In the genomic region with DNA sequence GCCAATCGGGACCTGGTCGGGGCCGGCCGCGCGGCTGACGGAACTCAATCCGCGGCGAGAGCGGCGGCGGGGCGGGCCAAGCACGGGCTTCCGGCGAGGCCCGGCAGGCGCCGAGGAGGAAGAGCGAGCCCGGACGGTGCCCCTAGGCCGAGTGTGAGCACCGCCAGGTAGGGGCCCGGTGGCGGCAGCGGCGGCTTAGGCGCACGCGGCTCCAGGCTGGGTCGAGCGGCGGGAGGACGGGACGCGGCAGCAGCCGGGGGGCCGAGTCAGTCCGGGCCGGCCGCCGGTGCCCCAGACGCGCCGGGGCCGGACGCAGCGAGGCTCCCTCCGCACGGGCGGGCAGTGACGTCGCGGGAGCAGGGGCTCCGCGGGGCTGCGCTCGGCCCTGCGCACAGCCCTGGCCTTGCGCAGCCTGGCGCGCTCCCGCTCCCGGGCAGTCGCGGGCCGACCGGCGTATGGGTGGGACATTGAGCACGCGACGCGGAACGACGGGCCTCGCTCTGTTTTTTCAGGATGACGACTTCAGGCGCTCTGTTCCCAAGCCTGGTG, we compare ENCODE assay signal across 8 mouse cellular contexts. TPM values are rescaled to one million over a fixed set of nuclear protein-coding genes. Genes with fewer than 3 reads are reported as not detected.
A peak's percentile ranks its signal among the peaks of the same experiment; 100 is the strongest.
DNase-seq lines count a peak whose midpoint lies in the region; ATAC-seq and TF ChIP-seq lines count a peak whose summit lies in the region.

No protein-coding gene starts in this region.

- no peaks in the 10 kb centered on the region for H3K9me3 ChIP-seq in ES-E14 (ENCODE audit: control insufficient read depth, insufficient read depth, low read depth, low read length)
- no peaks in the 10 kb centered on the region for H3K9me3 ChIP-seq in embryonic facial prominence, embryonic 14.5 days (ENCODE audit: control insufficient read depth, low read length)
- no peaks in the 10 kb centered on the region for H3K9me3 ChIP-seq in limb, embryonic 11.5 days (ENCODE audit: control insufficient read depth, low read length)
- no peaks in the 10 kb centered on the region for H3K9me3 ChIP-seq in neural tube, embryonic 13.5 days

- no peak for TF ChIP-seq CTCF in kidney, adult 2 months (conservative IDR thresholded peaks at IDR 0.05; ENCODE audit: insufficient read depth, insufficient read length, low read depth, low read length)

- peak overlapping the region; percentile 96 for H3K4me2 ChIP-seq in embryonic facial prominence, embryonic 14.5 days (ENCODE audit: low read depth, low read length)
- H3K4me2 ChIP-seq in limb, embryonic 11.5 days (ENCODE audit: low read depth, severe bottlenecking): peak overlapping the region; percentile 97
- H3K4me2 ChIP-seq in neural tube, embryonic 13.5 days: peak overlapping the region; percentile 100

- H3K4me1 ChIP-seq in kidney, adult 2 months (ENCODE audit: control insufficient read depth, insufficient read depth, low read length): peaks cover 15% of the 10 kb centered on the region; the same call in 1 of the 2 replicates
- peaks cover 2 to 16% of the 10 kb centered on the region in 2 experiments; a peak in 2 of 4 replicates for H3K4me1 ChIP-seq in ES-E14 (ENCODE audit: control insufficient read depth in 2 of 2, insufficient read depth in 2 of 2, low read length in 2 of 2, poor library complexity in 1 of 2)
- peaks cover 14% of the 10 kb centered on the region; the same call in 1 of the 2 replicates for H3K4me1 ChIP-seq in embryonic facial prominence, embryonic 14.5 days (ENCODE audit: control insufficient read depth, insufficient read depth, low read length)
- peaks cover 10% of the 10 kb centered on the region for H3K4me1 ChIP-seq in limb, embryonic 11.5 days (ENCODE audit: control insufficient read depth, insufficient read depth, low read length)
- H3K4me1 ChIP-seq in neural tube, embryonic 13.5 days (replicated peaks): peaks cover 26% of the 10 kb centered on the region

- in situ Hi-C loops in ES-E14 (cut with MboI; ENCODE audit: low sequenced_read_pairs in 2 of 2, unreplicated experiment in 2 of 2): no loop called here

- peak; percentile 67 for ATAC-seq in embryonic facial prominence, embryonic 14.5 days (ENCODE audit: low read depth)
- ATAC-seq in limb, embryonic 11.5 days (ENCODE audit: insufficient number of reproducible peaks, low FRiP score, low TSS enrichment, low read depth): peak; percentile 61
- ATAC-seq in neural tube, embryonic 13.5 days (ENCODE audit: low read depth): peak; percentile 77

- no peak for DNase-seq in kidney, adult 2 months
- no peak for DNase-seq in kidney, adult 11 months
- DNase-seq in ES-E14 (ENCODE audit: low read depth, low spot score): no peak
- DNase-seq in embryonic facial prominence, embryonic 14.5 days (ENCODE audit: low spot score): peak; percentile 36
- no peak for DNase-seq in limb, embryonic 11.5 days (ENCODE audit: low spot score)
- no peak for DNase-seq in adrenal gland, adult 8-10 months
- no peak for DNase-seq in cerebellum, adult 11-12 months

- peak overlapping the region; percentile 59 for H3K27ac ChIP-seq in kidney, adult 2 months (ENCODE audit: insufficient read depth, low read depth, low read length)
- peak overlapping the region; percentile 76 for H3K27ac ChIP-seq in ES-E14 (ENCODE audit: insufficient read depth, low read depth, low read length, poor library complexity, severe bottlenecking)
- H3K27ac ChIP-seq in embryonic facial prominence, embryonic 14.5 days (replicated peaks; ENCODE audit: low read depth, low read length): peak overlapping the region; percentile 90
- H3K27ac ChIP-seq in limb, embryonic 11.5 days (replicated peaks; ENCODE audit: low read depth, low read length): peak overlapping the region; percentile 81
- H3K27ac ChIP-seq in neural tube, embryonic 13.5 days (replicated peaks): peak overlapping the region; percentile 95

- H3K27me3 ChIP-seq in kidney, adult 2 months (replicated peaks; ENCODE audit: control insufficient read depth, insufficient read depth, low read length): no peaks in the 10 kb centered on the region
- no peaks in the 10 kb centered on the region for H3K27me3 ChIP-seq in embryonic facial prominence, embryonic 14.5 days (replicated peaks; ENCODE audit: control insufficient read depth, insufficient read depth, low read length)
- H3K27me3 ChIP-seq in limb, embryonic 11.5 days (ENCODE audit: control insufficient read depth, insufficient read depth, low read length): no peaks in the 10 kb centered on the region
- no peaks in the 10 kb centered on the region for H3K27me3 ChIP-seq in neural tube, embryonic 13.5 days

- peak overlapping the region; percentile 91 for H3K9ac ChIP-seq in ES-E14 (ENCODE audit: insufficient read depth, low read depth, low read length, poor library complexity, severe bottlenecking)
- H3K9ac ChIP-seq in embryonic facial prominence, embryonic 14.5 days (ENCODE audit: low read depth, low read length): peak overlapping the region; percentile 97
- peak overlapping the region; percentile 94 for H3K9ac ChIP-seq in limb, embryonic 11.5 days (ENCODE audit: low read length)
- peak overlapping the region; percentile 95 for H3K9ac ChIP-seq in neural tube, embryonic 13.5 days

- H3K36me3 ChIP-seq in kidney, adult 2 months (ENCODE audit: control insufficient read depth, insufficient read depth, low read length): 0 out of 2 replicates have a peak, but pooled peaks cover 1% of the 10 kb centered on the region
- peaks cover 34% of the 10 kb centered on the region for H3K36me3 ChIP-seq in ES-E14 (ENCODE audit: control insufficient read depth, insufficient read depth, low read length, poor library complexity, severe bottlenecking)
- H3K36me3 ChIP-seq in embryonic facial prominence, embryonic 14.5 days (ENCODE audit: control insufficient read depth, insufficient read depth, low read length): peaks cover 35% of the 10 kb centered on the region
- peaks cover 18% of the 10 kb centered on the region for H3K36me3 ChIP-seq in limb, embryonic 11.5 days (ENCODE audit: control insufficient read depth, insufficient read depth, low read length)
- peaks cover 36% of the 10 kb centered on the region for H3K36me3 ChIP-seq in neural tube, embryonic 13.5 days

- H3K4me3 ChIP-seq in kidney, adult 2 months (ENCODE audit: insufficient read depth, low read depth, low read length): peak overlapping the region; percentile 94
- H3K4me3 ChIP-seq in ES-E14 (ENCODE audit: insufficient read depth in 1 of 2, low read depth in 1 of 2, low read length in 2 of 2, poor library complexity in 1 of 2, severe bottlenecking in 1 of 2): peak overlapping the region; percentile 81 to 91
- peak overlapping the region; percentile 97 for H3K4me3 ChIP-seq in embryonic facial prominence, embryonic 14.5 days (ENCODE audit: low read depth, low read length)
- peak overlapping the region; percentile 75 for H3K4me3 ChIP-seq in limb, embryonic 11.5 days (ENCODE audit: low read depth, low read length)
- peak overlapping the region; percentile 96 for H3K4me3 ChIP-seq in neural tube, embryonic 13.5 days

- WGBS in kidney, adult 2 months: under 1% methylated on average over 80 of the region's 80 CpGs
- WGBS in embryonic facial prominence, embryonic 14.5 days: 0% methylated on average over 33 of the region's 80 CpGs
- WGBS in limb, embryonic 11.5 days: under 1% methylated on average over 78 of the region's 80 CpGs
- WGBS in neural tube, embryonic 13.5 days: under 1% methylated on average over 79 of the region's 80 CpGs

- peak; percentile 17 for TF ChIP-seq POLR2A in kidney, adult 2 months (IDR thresholded peaks at IDR 0.05; ENCODE audit: low read depth, low read length)

TF ChIP-seq in ES-E14, 5 proteins besides CTCF, POLR2A, EP300 and RAD21:
- no peak for TF ChIP-seq ZNF384 (IDR thresholded peaks at IDR 0.05; ENCODE audit: low read depth, low read length)
- TF ChIP-seq HCFC1 (IDR thresholded peaks at IDR 0.05; ENCODE audit: borderline replicate concordance, insufficient read depth, low read length): no peak
- TF ChIP-seq MAFK (IDR thresholded peaks at IDR 0.05; ENCODE audit: insufficient read depth, low read depth, low read length): no peak
- no peak for TF ChIP-seq CHD2 (IDR thresholded peaks at IDR 0.05; ENCODE audit: low read depth, low read length)
- TF ChIP-seq ZC3H11A (IDR thresholded peaks at IDR 0.05; ENCODE audit: borderline replicate concordance, low read depth, low read length): no peak
TF ChIP-seq in ES-E14: peak in this region for 0.

RNA-seq across cellular contexts. Expression of a gene that starts 0.3 kb away (rescaled TPM):
- polyA plus RNA-seq in kidney, adult 2 months (2012; rRNA removed): 80.0 and 95.3 TPM in 2 replicates
- 169 and 196 TPM in 2 replicates for total RNA-seq in ES-E14 (2012; rRNA removed)
- 130 and 142 TPM in 2 replicates for polyA plus RNA-seq in embryonic facial prominence, embryonic 14.5 days (2014; fragmentation: Nextera tagmentation; extraction: Ambion mirVana)
- 187 and 191 TPM in 2 replicates for polyA plus RNA-seq in limb, embryonic 11.5 days (2014; fragmentation: Nextera tagmentation; extraction: Ambion mirVana)
- polyA plus RNA-seq in neural tube, embryonic 13.5 days (2015; fragmentation: Nextera tagmentation; extraction: Ambion mirVana): 190 and 208 TPM in 2 replicates
- total RNA-seq in adrenal gland, adult 8-10 months (2022): 100 to 1,000 TPM; 158 to 178 (median 163) TPM

RNA-seq across cellular contexts. Expression of a gene that starts 52.5 kb away (rescaled TPM):
- polyA plus RNA-seq in kidney, adult 2 months (2012; rRNA removed): 30.3 and 33.8 TPM in 2 replicates
- total RNA-seq in ES-E14 (2012; rRNA removed): 12.2 and 12.3 TPM in 2 replicates
- 37.4 and 41.5 TPM in 2 replicates for polyA plus RNA-seq in embryonic facial prominence, embryonic 14.5 days (2014; fragmentation: Nextera tagmentation; extraction: Ambion mirVana)
- polyA plus RNA-seq in limb, embryonic 11.5 days (2014; fragmentation: Nextera tagmentation; extraction: Ambion mirVana): 29.8 and 30.5 TPM in 2 replicates
- polyA plus RNA-seq in neural tube, embryonic 13.5 days (2015; fragmentation: Nextera tagmentation; extraction: Ambion mirVana): 61.2 and 64.5 TPM in 2 replicates
- 10 to 100 TPM; 41.8 to 61.6 (median 48.6) TPM for total RNA-seq in adrenal gland, adult 8-10 months (2022)

RNA-seq across cellular contexts. Expression of a gene that starts 54.1 kb away (rescaled TPM):
- polyA plus RNA-seq in kidney, adult 2 months (2012; rRNA removed): 83.3 and 97.8 TPM in 2 replicates
- 291 and 497 TPM in 2 replicates for total RNA-seq in ES-E14 (2012; rRNA removed)
- polyA plus RNA-seq in embryonic facial prominence, embryonic 14.5 days (2014; fragmentation: Nextera tagmentation; extraction: Ambion mirVana): 25.2 and 28.2 TPM in 2 replicates
- 12.5 and 14.1 TPM in 2 replicates for polyA plus RNA-seq in limb, embryonic 11.5 days (2014; fragmentation: Nextera tagmentation; extraction: Ambion mirVana)
- 2.0 and 2.4 TPM in 2 replicates for polyA plus RNA-seq in neural tube, embryonic 13.5 days (2015; fragmentation: Nextera tagmentation; extraction: Ambion mirVana)
- 10 to 100 TPM; 27.7 to 97.1 (median 46.8) TPM for total RNA-seq in adrenal gland, adult 8-10 months (2022)
